Mouse (Mus musculus) layer of hippocampus, postnatal 25 days (tissue): ENCODE results near the gene Fahd2a. TPM values are rescaled to one million over a fixed set of nuclear protein-coding genes. Genes with fewer than 3 reads are reported as not detected.

ENCODE experiments used
- DNase-seq, 2 experiments: peaks; one replicate each; pipeline ENCODE4 v3.0.0; 2022; ENCODE audit warnings: mixed read lengths in 2 of 2, low spot score in 1 of 2; ENCODE audit errors: extremely low spot score in 1 of 2
- total RNA-seq, 2 experiments: library from RNA; stranded (reverse); gene quantifications; 2 replicates each; pipeline ENCODE4 v1.2.3; 2021

Gene Fahd2a
- 10 to 100 TPM; 17.7 to 17.9 TPM for total RNA-seq

GRCm38 (mm10) chr2:127444055-127444789 is at the start of gene Fahd2a:
Gene Fahd2a, minus strand, starts transcription at chr2:127444565.
- DNase-seq, result peak; percentile 77 to 81

DNA sequence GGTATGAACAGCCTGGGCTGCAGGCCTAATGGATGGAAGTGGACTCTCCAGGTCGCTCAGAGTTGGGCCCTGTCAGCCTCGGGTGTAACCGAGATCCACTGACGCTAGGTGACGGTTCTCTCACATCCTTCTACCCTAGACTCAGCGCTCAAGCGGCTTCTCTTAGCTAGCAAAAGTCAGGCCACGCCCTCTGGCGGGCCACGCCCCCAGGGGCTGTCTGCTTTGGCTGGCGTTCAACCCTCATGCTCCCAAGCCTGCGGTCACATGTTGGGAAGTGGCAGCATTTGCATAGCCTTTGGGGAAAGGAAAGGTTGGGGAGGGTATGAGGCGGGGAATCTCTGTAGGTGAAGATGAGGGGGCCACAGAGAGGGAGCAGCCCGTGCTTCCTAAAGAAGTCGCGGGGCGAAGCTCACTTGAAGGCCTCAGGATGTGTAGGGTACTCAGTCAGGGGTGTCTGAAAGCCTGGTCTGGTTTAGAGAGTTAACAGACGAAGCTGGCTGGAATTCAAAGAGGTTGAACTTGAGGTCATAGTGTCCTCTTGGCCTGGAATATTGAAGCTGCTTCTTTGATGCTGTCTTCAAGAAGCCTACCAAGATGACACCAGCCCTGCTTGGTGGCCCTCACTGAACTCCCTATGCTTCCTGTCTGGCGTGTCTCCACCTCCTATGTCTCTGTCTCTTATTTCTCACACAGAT is 40.3 kb upstream of the Fahd2a start:
- DNase-seq, result no peak

GRCm38 (mm10) chr2:127483001-127483400 is 38.6 kb upstream of the Fahd2a start:
- DNase-seq, result no peak

DNA sequence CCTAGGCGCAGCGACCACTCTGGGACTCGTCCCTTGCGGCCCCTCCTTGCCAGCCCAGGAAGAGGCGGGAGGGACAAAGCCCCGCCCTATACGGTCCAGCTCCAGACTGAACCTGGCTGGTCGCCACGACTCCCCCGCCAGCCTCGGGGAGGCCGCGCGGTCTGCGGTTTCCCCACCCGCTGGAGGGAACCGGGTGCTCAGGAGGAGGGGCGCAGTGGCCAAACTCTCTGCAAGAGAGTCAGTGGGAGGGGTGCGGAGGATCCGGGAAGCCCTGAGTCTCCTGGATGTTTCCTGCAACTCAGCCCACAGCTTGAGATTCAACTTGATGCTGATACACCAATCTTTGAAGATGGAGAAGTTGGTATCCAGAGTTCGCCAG is 38.2 kb upstream of the Fahd2a start:
- peak in 1 of 2 experiments; percentile 35 for DNase-seq

DNA sequence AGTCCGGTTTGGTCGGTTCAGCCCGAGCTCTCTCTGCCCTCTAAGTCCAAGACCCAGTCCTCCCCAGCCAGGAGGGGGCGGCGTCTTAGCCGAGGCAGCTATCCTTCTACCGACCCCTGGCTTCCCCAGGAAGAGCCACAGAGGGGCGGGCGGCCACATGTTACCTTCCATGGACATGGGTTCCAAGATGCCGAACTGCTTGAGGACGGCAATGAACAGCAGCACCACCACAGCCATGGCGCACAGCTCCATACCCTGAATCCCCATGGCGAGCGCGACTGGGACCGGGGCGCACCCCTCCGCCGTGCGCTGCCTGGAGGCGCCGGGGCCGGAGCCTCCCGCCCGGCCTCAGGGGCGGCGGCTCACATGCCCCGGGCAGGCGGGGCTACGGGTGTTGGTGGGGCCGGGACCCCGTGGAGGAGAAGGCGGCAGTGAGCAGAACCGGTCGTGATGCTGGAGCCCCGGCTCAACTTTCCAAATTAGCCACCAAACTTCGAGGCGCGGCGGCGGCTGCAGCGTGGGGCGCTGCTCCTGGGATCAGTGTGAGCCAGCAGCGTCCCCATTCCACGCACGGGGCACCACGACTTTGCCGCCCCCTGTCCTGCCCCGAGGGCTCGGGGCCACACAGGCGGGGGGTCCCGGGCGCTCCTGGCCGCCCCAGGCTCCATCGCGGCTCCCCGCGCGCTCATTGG is 37.6 kb upstream of the Fahd2a start:
- no peak for DNase-seq

GRCm38 (mm10) chr2:127479763-127480162 is 35.4 kb upstream of the Fahd2a start:
- no peak for DNase-seq

- no peak for DNase-seq
Observed at GRCm38 (mm10) chr2:127479210-127479609, 34.8 kb upstream of the Fahd2a start.

DNA sequence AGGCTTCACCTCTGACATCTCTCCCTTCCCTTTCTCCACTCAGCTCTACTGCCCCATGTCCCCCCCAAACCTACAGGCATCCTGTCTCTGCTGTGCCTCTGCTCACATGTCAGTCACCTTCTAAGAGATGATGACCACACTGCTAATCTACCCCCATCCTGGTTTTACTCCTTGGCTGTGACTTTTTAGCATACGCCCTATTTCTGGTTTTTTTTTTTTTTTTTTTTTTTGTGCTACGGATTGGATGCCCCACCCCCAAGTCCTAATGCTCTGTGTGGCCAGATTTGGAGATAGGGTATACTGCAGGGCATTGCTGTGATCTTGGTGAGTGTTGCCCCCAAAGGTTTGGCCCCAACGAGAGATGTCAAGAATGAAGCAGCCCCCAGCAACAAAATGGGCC is 27.9 kb upstream of the Fahd2a start:
- no peak for DNase-seq

GRCm38 (mm10) chr2:127471281-127471680 is 26.9 kb upstream of the Fahd2a start:
- no peak for DNase-seq

GRCm38 (mm10) chr2:127470661-127471060 is 26.3 kb upstream of the Fahd2a start:
- DNase-seq, result no peak

GRCm38 (mm10) chr2:127470183-127470582 is 25.8 kb upstream of the Fahd2a start:
- DNase-seq, result no peak

GRCm38 (mm10) chr2:127462314-127462713 is 17.9 kb upstream of the Fahd2a start:
- peak; percentile 36 to 61 for DNase-seq

DNA sequence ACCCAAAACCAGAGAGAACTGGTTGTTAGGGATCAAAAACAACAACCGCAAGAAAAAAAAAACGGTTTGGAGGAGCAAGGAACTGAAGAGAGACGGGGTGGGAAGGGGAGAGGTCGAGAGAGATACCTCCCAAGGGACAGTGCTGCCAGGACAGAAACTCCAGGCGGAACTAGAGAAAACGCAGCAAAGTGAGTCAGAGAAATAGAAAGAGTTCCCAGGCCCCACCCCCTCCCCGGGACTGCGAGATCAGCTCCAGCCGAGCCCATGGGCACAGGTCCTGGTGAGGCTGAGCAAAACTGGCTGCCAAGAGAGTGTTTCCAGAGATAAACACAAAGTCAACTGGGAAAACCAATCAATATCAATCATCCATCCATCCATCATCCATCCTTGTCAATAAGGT is 17.0 kb upstream of the Fahd2a start:
- no peak for DNase-seq

GRCm38 (mm10) chr2:127459341-127459740 is 15.0 kb upstream of the Fahd2a start:
- DNase-seq, result no peak

DNA sequence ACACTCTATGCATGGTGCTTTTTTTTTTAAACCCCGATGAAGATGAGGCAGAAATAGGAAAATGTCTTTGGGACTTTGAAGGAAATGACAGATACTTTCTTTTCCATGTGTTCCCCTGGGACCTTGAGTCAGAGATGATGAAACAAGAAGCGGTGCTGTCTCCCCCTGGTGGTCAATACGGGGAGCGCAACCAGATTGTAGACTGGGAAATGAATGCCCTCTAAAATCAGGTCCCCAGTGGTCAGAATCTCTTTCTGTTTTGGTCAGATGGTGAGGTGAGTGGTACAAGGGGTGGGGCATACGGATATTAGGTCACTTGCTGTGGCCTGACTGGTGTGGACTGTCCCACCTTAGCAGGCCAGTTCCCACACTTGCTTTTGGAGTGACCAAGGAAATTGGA is 9.4 kb upstream of the Fahd2a start:
- peak; percentile 57 to 76 for DNase-seq

GRCm38 (mm10) chr2:127453141-127453540 is 8.8 kb upstream of the Fahd2a start:
- no peak for DNase-seq

- DNase-seq, result no peak
Observed at GRCm38 (mm10) chr2:127451748-127452147, 7.4 kb upstream of the Fahd2a start.

- DNase-seq, result no peak
Observed at GRCm38 (mm10) chr2:127449691-127450090, 5.3 kb upstream of the Fahd2a start.

GRCm38 (mm10) chr2:127446847-127447246 is 2.5 kb upstream of the Fahd2a start:
- no peak for DNase-seq

- no peak for DNase-seq
Observed at GRCm38 (mm10) chr2:127437697-127438096, 6.7 kb downstream of the Fahd2a start.

DNA sequence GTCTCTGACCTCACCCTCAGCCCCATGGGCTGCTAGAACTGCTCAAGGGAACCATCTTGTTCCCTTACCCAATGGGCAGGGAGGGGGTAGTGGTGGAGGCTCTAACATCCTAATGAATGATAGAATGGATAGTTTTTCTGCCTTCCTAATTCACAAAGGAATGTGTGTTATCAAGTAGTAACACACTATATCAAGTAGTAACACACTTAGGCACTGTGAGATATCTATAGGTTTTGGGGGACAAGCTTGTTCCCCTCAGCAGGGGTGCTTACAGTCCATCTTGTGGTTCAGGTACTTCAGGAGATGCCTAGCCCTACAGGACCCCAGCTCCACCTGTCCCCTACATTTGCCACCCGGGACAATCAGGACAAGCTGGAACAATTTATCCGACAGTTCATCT is 8.8 kb downstream of the Fahd2a start:
- DNase-seq, result no peak
